Mouse (Mus musculus): ENCODE results near the gene Cers3. TPM values are rescaled to one million over a fixed set of nuclear protein-coding genes. Genes with fewer than 3 reads are reported as not detected.

Gene Cers3
- total and polyA plus RNA-seq, 3 experiments = 0.01 to 0.11 TPM; not detected in 1

DNA sequence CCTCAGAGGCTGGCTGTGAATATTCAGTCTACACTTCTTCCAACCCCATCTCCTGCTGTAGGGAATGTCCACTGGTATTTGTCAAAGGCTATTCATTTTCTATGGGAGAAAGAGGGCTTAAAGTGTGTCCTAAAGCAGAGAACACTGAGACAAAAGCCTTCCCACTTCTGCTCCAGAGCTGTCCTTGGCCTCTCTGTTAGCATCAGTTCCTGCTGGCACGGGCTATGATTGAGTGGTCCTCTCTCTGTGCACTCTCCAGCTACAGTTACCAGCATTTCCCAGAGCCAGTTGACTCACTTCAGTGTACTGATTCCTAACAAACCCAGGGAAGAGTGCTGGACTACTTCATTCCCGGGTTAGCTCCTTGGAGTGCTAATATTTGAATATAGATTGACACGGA is 43.2 kb downstream of the Cers3 start:
- DNase-seq (ENCODE audit: low spot score) = no peak
- Histone ChIP-seq H3K4me3 (ENCODE audit: low read depth, low read length) (no peak overlapping the region), H3K27me3 (ENCODE audit: insufficient read depth, low read length) (no peaks in the 10 kb centered on the region), H3K36me3 (replicated peaks) (no peaks in the 10 kb centered on the region), H3K4me1 (ENCODE audit: insufficient read depth, low read depth, low read length) (no peaks in the 10 kb centered on the region), H3K9me3 (replicated peaks) (no peaks in the 10 kb centered on the region)
- TF ChIP-seq GATA2 (IDR thresholded peaks at IDR 0.05; ENCODE audit: borderline replicate concordance, low read depth, low read length) = no peak
- TF ChIP-seq GATA1 (IDR thresholded peaks at IDR 0.05; ENCODE audit: borderline replicate concordance, low read length) = no peak
- no peak for TF ChIP-seq CTCF (IDR thresholded peaks at IDR 0.05; ENCODE audit: low read depth, low read length)
- TF ChIP-seq TAL1 (conservative IDR thresholded peaks at IDR 0.05; ENCODE audit: low read depth, low read length) = no peak
- no peak for TF ChIP-seq POLR2AphosphoS5 (IDR thresholded peaks at IDR 0.05; ENCODE audit: insufficient replicate concordance, low read depth, low read length)
- no peak for ATAC-seq (ENCODE audit: extremely low read depth, insufficient number of reproducible peaks, low FRiP score, poor library complexity, severe bottlenecking)

DNA sequence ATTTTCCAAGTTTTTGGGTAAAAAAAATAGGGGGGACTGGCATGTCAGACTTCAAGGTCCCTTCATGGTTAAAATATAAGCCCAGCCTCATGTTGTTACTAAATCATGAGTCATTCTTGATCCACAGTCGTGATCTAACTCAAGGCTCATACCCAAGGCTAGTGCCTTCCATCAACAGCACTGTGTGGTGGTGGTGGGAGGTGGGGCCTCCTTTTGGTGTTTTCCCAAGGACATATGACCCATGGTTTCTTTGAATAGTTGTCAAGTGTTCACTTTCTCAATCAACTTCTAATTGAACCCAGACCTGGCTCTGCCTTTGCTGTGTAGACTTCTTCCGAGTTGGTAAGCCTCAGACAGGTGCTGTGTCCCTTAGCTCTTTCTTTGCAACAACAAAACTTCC is 44.5 kb downstream of the Cers3 start:
- ATAC-seq (ENCODE audit: extremely low read depth, insufficient number of reproducible peaks, low FRiP score, poor library complexity, severe bottlenecking) (no peak), DNase-seq (ENCODE audit: low spot score) (no peak)
- TF ChIP-seq CTCF (IDR thresholded peaks at IDR 0.05; ENCODE audit: low read depth, low read length) = no peak
- no peaks in the 10 kb centered on the region for H3K4me1 ChIP-seq (ENCODE audit: insufficient read depth, low read depth, low read length)
- H3K36me3 ChIP-seq (replicated peaks) = no peaks in the 10 kb centered on the region
- no peaks in the 10 kb centered on the region for H3K9me3 ChIP-seq (replicated peaks)
- no peaks in the 10 kb centered on the region for H3K27me3 ChIP-seq (ENCODE audit: insufficient read depth, low read length)
- H3K4me3 ChIP-seq (ENCODE audit: low read depth, low read length) = no peak overlapping the region

DNA sequence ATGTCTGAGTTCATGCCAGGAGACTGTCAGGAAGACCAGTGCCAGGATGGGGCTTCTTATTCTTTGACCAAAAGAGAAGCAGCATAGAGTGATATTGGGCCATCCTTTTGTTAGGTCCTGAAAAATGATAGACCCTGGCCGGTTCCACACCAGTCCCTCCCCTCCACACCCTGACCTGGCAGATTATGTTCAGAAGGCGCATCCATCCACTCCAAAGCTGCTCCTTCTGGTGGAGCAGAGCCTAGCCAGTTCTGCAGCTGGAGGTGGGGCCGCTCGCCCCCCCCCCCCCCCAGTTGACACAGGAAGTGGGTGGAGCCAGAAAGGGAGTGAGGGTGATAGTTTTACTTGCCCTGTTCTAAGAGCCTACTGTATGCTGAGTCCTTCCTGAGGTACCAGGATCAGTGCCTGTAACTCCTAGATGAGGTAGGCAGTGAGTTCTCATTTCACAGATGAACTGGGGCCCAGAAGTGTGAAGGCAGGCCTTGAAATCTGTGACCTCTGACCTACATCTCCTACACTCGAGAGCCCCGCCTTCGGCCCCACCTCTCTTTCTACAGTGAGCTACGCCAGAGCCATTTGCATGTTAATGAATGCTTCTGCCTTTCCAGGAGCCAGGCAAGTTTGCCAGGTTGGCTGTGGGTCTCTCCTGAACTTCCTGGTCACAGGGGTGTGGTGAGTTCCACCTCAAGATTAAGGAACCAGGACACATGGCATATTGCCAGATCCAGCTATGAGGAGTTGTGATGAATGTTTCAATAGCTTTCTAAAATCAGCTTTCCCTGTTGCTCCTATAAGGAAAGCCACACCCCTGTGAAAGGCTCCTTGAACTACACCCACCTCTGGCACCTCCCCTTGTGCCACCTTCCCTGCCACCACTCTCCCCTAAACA is 46.8 kb downstream of the Cers3 start:
- TF ChIP-seq CTCF (IDR thresholded peaks at IDR 0.05; ENCODE audit: low read depth, low read length) = no peak
- no peak for TF ChIP-seq POLR2AphosphoS5 (IDR thresholded peaks at IDR 0.05; ENCODE audit: insufficient replicate concordance, low read depth, low read length)
- no peak for TF ChIP-seq TAL1 (conservative IDR thresholded peaks at IDR 0.05; ENCODE audit: low read depth, low read length)
- no peak for TF ChIP-seq GATA1 (IDR thresholded peaks at IDR 0.05; ENCODE audit: borderline replicate concordance, low read length)
- TF ChIP-seq GATA2 (IDR thresholded peaks at IDR 0.05; ENCODE audit: borderline replicate concordance, low read depth, low read length) = no peak
- ATAC-seq (ENCODE audit: extremely low read depth, insufficient number of reproducible peaks, low FRiP score, poor library complexity, severe bottlenecking) (no peak), DNase-seq (ENCODE audit: low spot score) (no peak)
- H3K4me3 ChIP-seq (ENCODE audit: low read depth, low read length) = no peak overlapping the region
- no peaks in the 10 kb centered on the region for H3K27me3 ChIP-seq (ENCODE audit: insufficient read depth, low read length)
- H3K4me1 ChIP-seq (ENCODE audit: insufficient read depth, low read depth, low read length) = no peaks in the 10 kb centered on the region
- no peaks in the 10 kb centered on the region for H3K36me3 ChIP-seq (replicated peaks)
- H3K9me3 ChIP-seq (replicated peaks) = no peaks in the 10 kb centered on the region

DNA sequence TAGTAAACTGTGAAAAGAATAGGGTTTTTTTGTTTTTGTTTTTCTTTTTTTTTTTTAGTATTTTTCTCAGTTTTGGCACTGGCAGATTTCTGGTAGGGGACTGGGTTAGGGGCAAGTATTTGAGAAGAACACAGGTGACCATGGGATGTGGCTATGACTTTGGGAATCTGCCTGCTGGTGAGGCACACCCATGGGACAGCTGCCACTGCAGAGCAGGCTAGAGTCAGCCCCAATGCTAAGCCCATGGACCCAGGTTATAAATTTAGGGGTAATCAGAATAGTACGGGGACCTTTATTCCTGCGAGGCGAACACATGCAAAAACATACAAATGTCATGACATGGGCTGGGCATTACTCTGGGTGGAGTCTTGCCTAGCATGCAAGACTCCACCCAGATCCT is 47.7 kb downstream of the Cers3 start:
- no peaks in the 10 kb centered on the region for H3K36me3 ChIP-seq (replicated peaks)
- ATAC-seq (ENCODE audit: extremely low read depth, insufficient number of reproducible peaks, low FRiP score, poor library complexity, severe bottlenecking) = no peak
- no peak overlapping the region for H3K4me3 ChIP-seq (ENCODE audit: low read depth, low read length)
- no peaks in the 10 kb centered on the region for H3K27me3 ChIP-seq (ENCODE audit: insufficient read depth, low read length)
- TF ChIP-seq CTCF (IDR thresholded peaks at IDR 0.05; ENCODE audit: low read depth, low read length) (no peak), GATA1 (IDR thresholded peaks at IDR 0.05; ENCODE audit: borderline replicate concordance, low read length) (no peak), TAL1 (conservative IDR thresholded peaks at IDR 0.05; ENCODE audit: low read depth, low read length) (no peak), GATA2 (IDR thresholded peaks at IDR 0.05; ENCODE audit: borderline replicate concordance, low read depth, low read length) (no peak), POLR2AphosphoS5 (IDR thresholded peaks at IDR 0.05; ENCODE audit: insufficient replicate concordance, low read depth, low read length) (no peak)
- H3K9me3 ChIP-seq (replicated peaks) = no peaks in the 10 kb centered on the region
- no peak for DNase-seq (ENCODE audit: low spot score)
- H3K4me1 ChIP-seq (ENCODE audit: insufficient read depth, low read depth, low read length) = no peaks in the 10 kb centered on the region

DNA sequence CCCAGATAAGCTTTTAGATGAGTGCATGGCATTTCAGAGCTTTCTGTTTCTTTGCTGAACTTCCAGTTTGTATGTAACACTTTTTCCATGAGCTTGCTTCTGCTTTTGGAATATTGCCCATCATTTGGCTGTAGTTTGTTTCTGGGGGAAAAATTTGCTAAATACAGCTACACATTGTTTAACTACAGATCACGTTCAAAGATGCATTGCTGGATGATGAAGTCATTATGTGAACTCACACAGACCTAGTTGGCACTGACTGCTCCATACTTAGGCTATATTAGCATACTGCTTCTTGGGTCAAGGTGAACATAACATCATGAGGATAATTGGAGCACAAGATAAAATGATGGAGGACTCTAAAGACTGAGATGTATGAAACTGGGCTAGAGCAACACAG is 53.6 kb downstream of the Cers3 start:
- Histone ChIP-seq H3K4me1 (ENCODE audit: insufficient read depth, low read depth, low read length) (no peaks in the 10 kb centered on the region), H3K9me3 (replicated peaks) (no peaks in the 10 kb centered on the region), H3K36me3 (replicated peaks) (no peaks in the 10 kb centered on the region), H3K27me3 (ENCODE audit: insufficient read depth, low read length) (no peaks in the 10 kb centered on the region; the same call in 1 of the 2 replicates), H3K4me3 (ENCODE audit: low read depth, low read length) (no peak overlapping the region)
- ATAC-seq (ENCODE audit: extremely low read depth, insufficient number of reproducible peaks, low FRiP score, poor library complexity, severe bottlenecking) = no peak
- no peak for DNase-seq (ENCODE audit: low spot score)
- TF ChIP-seq CTCF (IDR thresholded peaks at IDR 0.05; ENCODE audit: low read depth, low read length) (no peak), TAL1 (conservative IDR thresholded peaks at IDR 0.05; ENCODE audit: low read depth, low read length) (no peak), GATA1 (IDR thresholded peaks at IDR 0.05; ENCODE audit: borderline replicate concordance, low read length) (no peak)

DNA sequence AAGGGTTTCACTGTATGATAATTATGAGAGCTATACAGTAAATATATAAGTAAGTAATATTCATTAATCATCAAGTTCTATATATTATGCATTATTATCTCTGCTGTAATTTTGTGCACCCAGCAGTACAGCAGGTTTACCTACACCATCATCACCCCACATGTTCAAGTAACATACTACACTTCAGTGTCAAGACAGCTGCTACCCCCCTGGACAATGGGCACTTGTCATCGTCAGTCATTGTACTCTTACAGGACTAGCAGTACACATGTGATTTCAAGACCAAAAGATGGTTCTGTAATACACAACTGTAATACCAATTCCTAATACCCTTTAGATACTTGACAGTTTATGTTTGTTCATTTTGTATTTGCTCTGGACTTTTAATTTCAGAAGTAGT is 54.0 kb downstream of the Cers3 start:
- no peak for ATAC-seq (ENCODE audit: extremely low read depth, insufficient number of reproducible peaks, low FRiP score, poor library complexity, severe bottlenecking)
- Histone ChIP-seq H3K9me3 (replicated peaks) (no peaks in the 10 kb centered on the region), H3K27me3 (ENCODE audit: insufficient read depth, low read length) (no peaks in the 10 kb centered on the region; the same call in 1 of the 2 replicates), H3K36me3 (replicated peaks) (no peaks in the 10 kb centered on the region), H3K4me3 (ENCODE audit: low read depth, low read length) (no peak overlapping the region), H3K4me1 (ENCODE audit: insufficient read depth, low read depth, low read length) (no peaks in the 10 kb centered on the region)
- TF ChIP-seq GATA1 (IDR thresholded peaks at IDR 0.05; ENCODE audit: borderline replicate concordance, low read length) = no peak
- no peak for TF ChIP-seq CTCF (IDR thresholded peaks at IDR 0.05; ENCODE audit: low read depth, low read length)
- TF ChIP-seq POLR2AphosphoS5 (IDR thresholded peaks at IDR 0.05; ENCODE audit: insufficient replicate concordance, low read depth, low read length) = no peak
- DNase-seq (ENCODE audit: low spot score) = no peak

Measured in G1E (cell line).